Mouse (Mus musculus) embryonic facial prominence, embryonic 11.5 days (tissue): ENCODE results near the gene Upk3a. TPM values are rescaled to one million over a fixed set of nuclear protein-coding genes. Genes with fewer than 3 reads are reported as not detected.

Source experiments
- ATAC-seq: fragments of 200-750 bp; cut with Nextera tagmentation; replicated peaks from 2 replicates; pipeline ENCODE4 v1.8.0; 2017; ENCODE audit warnings: low read depth; ENCODE audit not compliant: insufficient number of reproducible peaks, low FRiP score, low TSS enrichment
- DNase-seq: peaks from one replicate; pipeline ENCODE4 v3.0.0-alpha.2; 2015; ENCODE audit warnings: low spot score
- H3K27ac ChIP-seq: fragments of 300-500 bp; sonication (generic); replicated peaks from 2 replicates; pipeline ENCODE4 v1.5.1; 2014; ENCODE audit warnings: mild to moderate bottlenecking, low read depth, low read length, control low read depth
- H3K27me3 ChIP-seq: fragments of 300-500 bp; sonication (generic); 2 replicates; pipeline ENCODE4 v1.6.1; 2014; ENCODE audit warnings: mild to moderate bottlenecking, low read length, moderate library complexity, mixed read lengths; ENCODE audit not compliant: control insufficient read depth, insufficient read depth
- H3K36me3 ChIP-seq: fragments of 300-500 bp; sonication (generic); replicated peaks from 2 replicates; pipeline ENCODE4 v1.6.1; 2014; ENCODE audit warnings: low read depth, mild to moderate bottlenecking, low read length, moderate library complexity, mixed read lengths; ENCODE audit not compliant: control insufficient read depth, insufficient read depth
- H3K4me1 ChIP-seq: fragments of 300-500 bp; sonication (generic); 2 replicates; pipeline ENCODE4 v1.6.1; 2014; ENCODE audit warnings: low read length, mixed read lengths; ENCODE audit not compliant: control insufficient read depth, insufficient read depth
- H3K4me2 ChIP-seq: fragments of 300-500 bp; sonication (generic); 2 replicates; pipeline ENCODE4 v1.6.1; 2014; ENCODE audit warnings: low read depth, mild to moderate bottlenecking, control low read depth, low read length, moderate library complexity
- H3K4me3 ChIP-seq: fragments of 300-500 bp; sonication (generic); 2 replicates; pipeline ENCODE4 v1.5.1; 2014; ENCODE audit warnings: low read depth, low read length, control low read depth
- H3K9ac ChIP-seq: fragments of 300-500 bp; sonication (generic); replicated peaks from 2 replicates; pipeline ENCODE4 v1.6.1; 2014; ENCODE audit warnings: mild to moderate bottlenecking, control low read depth, low read length
- H3K9me3 ChIP-seq: fragments of 300-500 bp; sonication (generic); replicated peaks from 2 replicates; pipeline ENCODE4 v1.6.1; 2016; ENCODE audit warnings: mild to moderate bottlenecking, low read length, inconsistent platforms, mixed read lengths; ENCODE audit not compliant: control insufficient read depth
- WGBS: fragments of 180-500 bp; shearing (Covaris S2); extraction: QIAGEN DNeasy Blood & Tissue Kit; methylation state at CpG from one replicate; pipeline ENCODE4 v1.1.7; 2014; 5-methylcytosine and 5-hydroxymethylcytosine counted together
- polyA plus RNA-seq: library from polyadenylated mRNA; unstranded; fragments of >200 nt; fragmentation: Nextera tagmentation; extraction: Ambion mirVana; gene quantifications from 2 replicates; pipeline ENCODE4 v1.2.1, GENCODE M21; 2014

Upk3a gene
- polyA plus RNA-seq, 1 experiment from 2014 or later = not detected

GRCm38 (mm10) chr15:84995041-84995440, 21.9 kb upstream of the Upk3a start:
- H3K9ac ChIP-seq = no peak overlapping the region
- 20% methylated on average over 6 of the region's 6 CpGs for WGBS

GRCm38 (mm10) chr15:84995967-84996366, 21.0 kb upstream of the Upk3a start:
- DNase-seq = peak; percentile 59
- Histone ChIP-seq H3K4me2 (no peak overlapping the region), H3K4me1 (no peaks in the 10 kb centered on the region), H3K4me3 (no peak overlapping the region), H3K27ac (no peak overlapping the region), H3K36me3 (no peaks in the 10 kb centered on the region), H3K27me3 (no peaks in the 10 kb centered on the region), H3K9ac (no peak overlapping the region), H3K9me3 (no peaks in the 10 kb centered on the region)
- 7% methylated on average over 1 of the region's 1 CpGs for WGBS
- ATAC-seq = no peak

More at GRCm38 (mm10) chr15:84995041-84995440, 21.9 kb upstream of the Upk3a start:
- Histone ChIP-seq H3K4me2 (no peak overlapping the region), H3K9me3 (no peaks in the 10 kb centered on the region), H3K4me1 (no peaks in the 10 kb centered on the region), H3K4me3 (no peak overlapping the region), H3K27ac (no peak overlapping the region), H3K36me3 (no peaks in the 10 kb centered on the region), H3K27me3 (no peaks in the 10 kb centered on the region)
- no peak for ATAC-seq
- DNase-seq = no peak

- H3K9me3 ChIP-seq = no peaks in the 10 kb centered on the region
- no peak for ATAC-seq
- H3K36me3 ChIP-seq = no peaks in the 10 kb centered on the region
- H3K27me3 ChIP-seq = no peaks in the 10 kb centered on the region
- H3K27ac ChIP-seq = no peak overlapping the region
- DNase-seq = no peak
- no peak overlapping the region for H3K4me3 ChIP-seq
- no peak overlapping the region for H3K4me2 ChIP-seq
- no peaks in the 10 kb centered on the region for H3K4me1 ChIP-seq
- 75% methylated on average over 14 of the region's 14 CpGs for whole genome bisulfite sequencing
- no peak overlapping the region for H3K9ac ChIP-seq
Observed at GRCm38 (mm10) chr15:84997768-84998454, 19.0 kb upstream of the Upk3a start.

GRCm38 (mm10) chr15:84999911-85000310, 17.0 kb upstream of the Upk3a start:
- 70% methylated on average over 7 of the region's 7 CpGs for WGBS
- H3K27ac ChIP-seq = no peak overlapping the region
- H3K4me3 ChIP-seq = no peak overlapping the region
- H3K4me2 ChIP-seq = no peak overlapping the region
- H3K36me3 ChIP-seq = no peaks in the 10 kb centered on the region
- ATAC-seq (no peak), DNase-seq (no peak)
- H3K27me3 ChIP-seq = no peaks in the 10 kb centered on the region
- H3K9me3 ChIP-seq = no peaks in the 10 kb centered on the region
- H3K9ac ChIP-seq = no peak overlapping the region
- no peaks in the 10 kb centered on the region for H3K4me1 ChIP-seq

- Histone ChIP-seq H3K9ac (no peak overlapping the region), H3K4me1 (no peaks in the 10 kb centered on the region), H3K36me3 (no peaks in the 10 kb centered on the region), H3K9me3 (no peaks in the 10 kb centered on the region), H3K27ac (no peak overlapping the region), H3K27me3 (no peaks in the 10 kb centered on the region), H3K4me3 (no peak overlapping the region), H3K4me2 (no peak overlapping the region)
- WGBS = 15% methylated on average over 29 of the region's 29 CpGs
- DNase-seq (peak; percentile 87), ATAC-seq (no peak; the same call in 1 of the 2 replicates)
Observed at GRCm38 (mm10) chr15:85000984-85001982, 15.7 kb upstream of the Upk3a start.

- Histone ChIP-seq H3K4me2 (no peak overlapping the region), H3K27me3 (no peaks in the 10 kb centered on the region), H3K9me3 (no peaks in the 10 kb centered on the region), H3K36me3 (no peaks in the 10 kb centered on the region), H3K27ac (no peak overlapping the region), H3K9ac (no peak overlapping the region), H3K4me1 (peaks cover 3% of the 10 kb centered on the region; the same call in 1 of the 2 replicates), H3K4me3 (no peak overlapping the region)
- ATAC-seq (no peak), DNase-seq (no peak)
- WGBS = 68% methylated on average over 8 of the region's 8 CpGs
Observed at GRCm38 (mm10) chr15:85009666-85010065, 7.3 kb upstream of the Upk3a start.

- no peaks in the 10 kb centered on the region for H3K9me3 ChIP-seq
- H3K36me3 ChIP-seq = no peaks in the 10 kb centered on the region
- H3K27ac ChIP-seq = no peak overlapping the region
- no peak overlapping the region for H3K4me3 ChIP-seq
- H3K9ac ChIP-seq = no peak overlapping the region
- ATAC-seq = no peak
- DNase-seq = peak; percentile 18
- peaks cover 3% of the 10 kb centered on the region; the same call in 1 of the 2 replicates for H3K4me1 ChIP-seq
- no peak overlapping the region for H3K4me2 ChIP-seq
- H3K27me3 ChIP-seq = peaks cover 3% of the 10 kb centered on the region
- whole genome bisulfite sequencing = 32% methylated on average over 19 of the region's 19 CpGs
Observed at GRCm38 (mm10) chr15:85011895-85012661, 4.9 kb upstream of the Upk3a start.
